Mouse (Mus musculus): ENCODE results near the gene Slc25a16. TPM values are rescaled to one million over a fixed set of nuclear protein-coding genes. Genes with fewer than 3 reads are reported as not detected.

Slc25a16 gene
- total and polyA plus RNA-seq, 2 experiments from 2014 or later: 13.7 to 15.7 TPM

- ATAC-seq: no peak
- Histone ChIP-seq H3K4me2 (ENCODE audit: low read depth, low read length) (no peak overlapping the region), H3K9me3 (ENCODE audit: low read length) (no peaks in the 10 kb centered on the region), H3K27ac (no peak overlapping the region), H3K4me1 (ENCODE audit: insufficient read depth, low read length) (no peaks in the 10 kb centered on the region), H3K4me3 (ENCODE audit: low read length) (no peak overlapping the region), H3K27me3 (ENCODE audit: insufficient read depth, low read length) (no peaks in the 10 kb centered on the region), H3K9ac (replicated peaks; ENCODE audit: low read length) (no peak overlapping the region), H3K36me3 (ENCODE audit: insufficient read depth, low read length) (peaks cover 18% of the 10 kb centered on the region; the same call in 1 of the 2 replicates)
- no peak for DNase-seq (ENCODE audit: low spot score)
- 97% methylated on average over 11 of the region's 11 CpGs for WGBS
- no peak for TF ChIP-seq CTCF (IDR thresholded peaks at IDR 0.05; ENCODE audit: low read depth)
Observed at GRCm38 (mm10) chr10:62984072-62984471, 63.6 kb downstream of the Slc25a16 start.

- Histone ChIP-seq H3K4me3 (ENCODE audit: low read length) (no peak overlapping the region), H3K4me2 (ENCODE audit: low read depth, low read length) (no peak overlapping the region), H3K27me3 (ENCODE audit: insufficient read depth, low read length) (no peaks in the 10 kb centered on the region), H3K27ac (no peak overlapping the region), H3K4me1 (ENCODE audit: insufficient read depth, low read length) (no peaks in the 10 kb centered on the region), H3K9ac (replicated peaks; ENCODE audit: low read length) (no peak overlapping the region), H3K36me3 (ENCODE audit: insufficient read depth, low read length) (peaks cover 19% of the 10 kb centered on the region), H3K9me3 (ENCODE audit: low read length) (no peaks in the 10 kb centered on the region)
- WGBS: 92% methylated on average over 6 of the region's 6 CpGs
- ATAC-seq: no peak
- DNase-seq (ENCODE audit: low spot score): no peak
- no peak for TF ChIP-seq CTCF (IDR thresholded peaks at IDR 0.05; ENCODE audit: low read depth)
Observed at GRCm38 (mm10) chr10:62984495-62984894, 64.1 kb downstream of the Slc25a16 start.

- H3K9me3 ChIP-seq (ENCODE audit: low read length): no peaks in the 10 kb centered on the region
- peaks cover 41% of the 10 kb centered on the region for H3K36me3 ChIP-seq (ENCODE audit: insufficient read depth, low read length)
- no peaks in the 10 kb centered on the region for H3K27me3 ChIP-seq (ENCODE audit: insufficient read depth, low read length)
- no peak overlapping the region for H3K4me3 ChIP-seq (ENCODE audit: low read length)
- H3K4me1 ChIP-seq (ENCODE audit: insufficient read depth, low read length): no peaks in the 10 kb centered on the region
- H3K9ac ChIP-seq (replicated peaks; ENCODE audit: low read length): no peak overlapping the region
- no peak overlapping the region for H3K27ac ChIP-seq
- WGBS: 18% methylated on average over 3 of the region's 3 CpGs
- TF ChIP-seq CTCF (IDR thresholded peaks at IDR 0.05; ENCODE audit: low read depth): peak; percentile 77
- ATAC-seq: peak; percentile 58
- peak; percentile 68 for DNase-seq (ENCODE audit: low spot score)
- H3K4me2 ChIP-seq (ENCODE audit: low read depth, low read length): no peak overlapping the region
Observed at GRCm38 (mm10) chr10:62987341-62987740, 66.9 kb downstream of the Slc25a16 start.

GRCm38 (mm10) chr10:62990636-62991035 is 70.2 kb downstream of the Slc25a16 start:
- Histone ChIP-seq H3K36me3 (ENCODE audit: insufficient read depth, low read length) (peaks cover 61% of the 10 kb centered on the region), H3K9me3 (ENCODE audit: low read length) (no peaks in the 10 kb centered on the region), H3K27me3 (ENCODE audit: insufficient read depth, low read length) (no peaks in the 10 kb centered on the region), H3K4me1 (ENCODE audit: insufficient read depth, low read length) (no peaks in the 10 kb centered on the region), H3K27ac (no peak overlapping the region), H3K4me3 (ENCODE audit: low read length) (no peak overlapping the region), H3K4me2 (ENCODE audit: low read depth, low read length) (no peak overlapping the region), H3K9ac (replicated peaks; ENCODE audit: low read length) (no peak overlapping the region)
- ATAC-seq (no peak), DNase-seq (ENCODE audit: low spot score) (no peak)
- WGBS: 92% methylated on average over 15 of the region's 15 CpGs
- no peak for TF ChIP-seq CTCF (IDR thresholded peaks at IDR 0.05; ENCODE audit: low read depth)

- no peak for ATAC-seq
- H3K4me3 ChIP-seq (ENCODE audit: low read length): no peak overlapping the region
- H3K27ac ChIP-seq: no peak overlapping the region
- DNase-seq (ENCODE audit: low spot score): no peak
- H3K4me2 ChIP-seq (ENCODE audit: low read depth, low read length): no peak overlapping the region
- no peak for TF ChIP-seq CTCF (IDR thresholded peaks at IDR 0.05; ENCODE audit: low read depth)
- H3K4me1 ChIP-seq (ENCODE audit: insufficient read depth, low read length): no peaks in the 10 kb centered on the region
- no peaks in the 10 kb centered on the region for H3K27me3 ChIP-seq (ENCODE audit: insufficient read depth, low read length)
- H3K36me3 ChIP-seq (ENCODE audit: insufficient read depth, low read length): peaks cover 73% of the 10 kb centered on the region
- H3K9me3 ChIP-seq (ENCODE audit: low read length): no peaks in the 10 kb centered on the region
- no peak overlapping the region for H3K9ac ChIP-seq (replicated peaks; ENCODE audit: low read length)
- 75% methylated on average over 4 of the region's 9 CpGs for WGBS
Observed at GRCm38 (mm10) chr10:62993991-62994390, 73.6 kb downstream of the Slc25a16 start.

Other genes with a start within 250 kb of the Slc25a16 start
- 3.9 and 5.2 TPM in 2 replicates for gene Stox1, start 194.5 kb upstream of the Slc25a16 start, total RNA-seq (2014; rRNA removed)
- 3.6 and 4.8 TPM in 2 replicates for gene Stox1, start 194.5 kb upstream of the Slc25a16 start, polyA plus RNA-seq (2015; fragmentation: Nextera tagmentation; extraction: Ambion mirVana)
- 54.9 and 74.7 TPM in 2 replicates for gene Ccar1, start 128.3 kb upstream of the Slc25a16 start, total RNA-seq (2014; rRNA removed)
- gene Ccar1, start 128.3 kb upstream of the Slc25a16 start, polyA plus RNA-seq (2015; fragmentation: Nextera tagmentation; extraction: Ambion mirVana): 78.3 and 81.7 TPM in 2 replicates
- 32.8 and 39.5 TPM in 2 replicates for gene Tet1, start 11.6 kb upstream of the Slc25a16 start, total RNA-seq (2014; rRNA removed)
- 30.3 and 32.2 TPM in 2 replicates for gene Tet1, start 11.6 kb upstream of the Slc25a16 start, polyA plus RNA-seq (2015; fragmentation: Nextera tagmentation; extraction: Ambion mirVana)
- gene Dna2, start 26.4 kb downstream of the Slc25a16 start, total RNA-seq (2014; rRNA removed): 2.7 and 6.1 TPM in 2 replicates
- 3.7 and 3.8 TPM in 2 replicates for gene Dna2, start 26.4 kb downstream of the Slc25a16 start, polyA plus RNA-seq (2015; fragmentation: Nextera tagmentation; extraction: Ambion mirVana)
- 25.3 and 25.5 TPM in 2 replicates for gene Rufy2, start 59.6 kb downstream of the Slc25a16 start, total RNA-seq (2014; rRNA removed)
- gene Rufy2, start 59.6 kb downstream of the Slc25a16 start, polyA plus RNA-seq (2015; fragmentation: Nextera tagmentation; extraction: Ambion mirVana): 57.2 and 61.9 TPM in 2 replicates
- gene Hnrnph3, start 103.6 kb downstream of the Slc25a16 start, total RNA-seq (2014; rRNA removed): 5.4 and 9.4 TPM in 2 replicates
- 77.7 and 83.9 TPM in 2 replicates for gene Hnrnph3, start 103.6 kb downstream of the Slc25a16 start, polyA plus RNA-seq (2015; fragmentation: Nextera tagmentation; extraction: Ambion mirVana)
- gene Pbld2, start 103.7 kb downstream of the Slc25a16 start, total RNA-seq (2014; rRNA removed): 0.47 and 1.7 TPM in 2 replicates
- 0.60 and 1.4 TPM in 2 replicates for gene Pbld2, start 103.7 kb downstream of the Slc25a16 start, polyA plus RNA-seq (2015; fragmentation: Nextera tagmentation; extraction: Ambion mirVana)
- 0.22 and 18.2 TPM in 2 replicates for gene Pbld1, start 139.5 kb downstream of the Slc25a16 start, total RNA-seq (2014; rRNA removed)
- 0.63 and 0.88 TPM in 2 replicates for gene Pbld1, start 139.5 kb downstream of the Slc25a16 start, polyA plus RNA-seq (2015; fragmentation: Nextera tagmentation; extraction: Ambion mirVana)
- gene Atoh7, start 179.0 kb downstream of the Slc25a16 start, total RNA-seq (2014; rRNA removed): 10.5 and 13.8 TPM in 2 replicates
- gene Atoh7, start 179.0 kb downstream of the Slc25a16 start, polyA plus RNA-seq (2015; fragmentation: Nextera tagmentation; extraction: Ambion mirVana): 14.7 and 15.4 TPM in 2 replicates